Mouse (Mus musculus) stomach, postnatal 0 days (tissue): ENCODE measurements at regions not wholly inside any gene's neighbourhood (a gene's known extent, or its start where the extent isn't known, plus 50 kb on each side); places are given as distances from the start of the nearest gene placed in this dataset.

ENCODE experiments used
- ATAC-seq: fragments of 200-750 bp; cut with Nextera tagmentation; 2 replicates; pipeline ENCODE4 v1.8.0; 2017; ENCODE audit not compliant: low FRiP score, low TSS enrichment
- DNase-seq: peaks from one replicate; pipeline ENCODE4 v3.0.0-alpha.2; 2016; ENCODE audit warnings: low spot score
- H3K27ac ChIP-seq: fragments of 300-500 bp; sonication (generic); replicated peaks from 2 replicates; pipeline ENCODE4 v1.5.1; 2014; ENCODE audit warnings: mild to moderate bottlenecking, control low read depth
- H3K27me3 ChIP-seq: fragments of 300-500 bp; sonication (generic); 2 replicates; pipeline ENCODE4 v1.6.1; 2014; ENCODE audit warnings: low read length; ENCODE audit not compliant: control insufficient read depth, insufficient read depth
- H3K36me3 ChIP-seq: fragments of 300-500 bp; sonication (generic); 2 replicates; pipeline ENCODE4 v1.6.1; 2014; ENCODE audit warnings: low read length, mixed read lengths; ENCODE audit not compliant: control insufficient read depth, insufficient read depth
- H3K4me1 ChIP-seq: fragments of 300-500 bp; sonication (generic); replicated peaks from 2 replicates; pipeline ENCODE4 v1.6.1; 2014; ENCODE audit warnings: antibody characterized with exemption; ENCODE audit not compliant: control insufficient read depth, insufficient read depth
- H3K4me2 ChIP-seq: fragments of 300-500 bp; sonication (generic); replicated peaks from 2 replicates; pipeline ENCODE4 v1.6.1; 2014; ENCODE audit warnings: low read depth, mild to moderate bottlenecking, control low read depth, moderate library complexity
- H3K4me3 ChIP-seq: fragments of 300-500 bp; sonication (generic); 2 replicates; pipeline ENCODE4 v1.5.1; 2014; ENCODE audit warnings: low read depth, low read length, control low read depth
- H3K9ac ChIP-seq: fragments of 300-500 bp; sonication (generic); 2 replicates; pipeline ENCODE4 v1.6.1; 2014; ENCODE audit warnings: mild to moderate bottlenecking, low read length, control low read depth, mixed read lengths
- H3K9me3 ChIP-seq: fragments of 300-500 bp; sonication (generic); 2 replicates; pipeline ENCODE4 v1.6.1; 2016; ENCODE audit warnings: low read length; ENCODE audit not compliant: control insufficient read depth
- CTCF ChIP-seq: IDR thresholded peaks from 2 replicates; pipeline ENCODE4 v1.5.1; 2016; ENCODE audit warnings: antibody characterized with exemption, low read depth, mild to moderate bottlenecking, moderate library complexity
- EP300 ChIP-seq: optimal IDR thresholded peaks from 2 replicates; pipeline ENCODE3; 2016; ENCODE audit warnings: antibody characterized with exemption
- WGBS: fragments of 180-500 bp; shearing (Covaris S2); extraction: QIAGEN DNeasy Blood & Tissue Kit; methylation state at CpG from one replicate; pipeline ENCODE4 v1.1.7; 2014; 5-methylcytosine and 5-hydroxymethylcytosine counted together

DNA sequence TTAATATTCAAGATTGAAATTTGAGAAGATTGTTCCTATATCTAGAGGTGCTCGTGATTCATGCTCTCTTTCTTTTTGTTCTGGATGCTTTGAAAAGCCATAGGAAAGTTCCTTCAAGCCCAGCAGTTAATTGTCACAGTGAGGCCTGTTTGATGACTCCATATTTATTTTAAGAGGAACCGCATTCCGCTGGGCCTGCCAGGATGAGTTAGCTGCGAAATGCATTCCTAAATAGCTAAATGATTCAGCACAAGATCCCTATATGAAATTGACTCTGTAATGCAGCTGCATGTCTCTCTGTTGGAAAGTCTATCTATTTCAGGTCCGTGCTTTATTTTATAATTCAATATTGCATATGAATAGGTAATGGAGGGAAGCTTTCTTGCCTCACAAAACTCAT lies 511.9 kb upstream of the Adgra3 start:
- H3K27me3 ChIP-seq = no peaks in the 10 kb centered on the region
- H3K9ac ChIP-seq = no peak overlapping the region
- DNase-seq = no peak
- H3K36me3 ChIP-seq = no peaks in the 10 kb centered on the region
- no peak for ATAC-seq
- WGBS = 54% methylated on average over 5 of the region's 5 CpGs
- no peaks in the 10 kb centered on the region for H3K9me3 ChIP-seq
- no peaks in the 10 kb centered on the region for H3K4me1 ChIP-seq
- no peak overlapping the region for H3K4me3 ChIP-seq
- TF ChIP-seq CTCF (no peak), EP300 (no peak)
- H3K4me2 ChIP-seq = no peak overlapping the region
- no peak overlapping the region for H3K27ac ChIP-seq

DNA sequence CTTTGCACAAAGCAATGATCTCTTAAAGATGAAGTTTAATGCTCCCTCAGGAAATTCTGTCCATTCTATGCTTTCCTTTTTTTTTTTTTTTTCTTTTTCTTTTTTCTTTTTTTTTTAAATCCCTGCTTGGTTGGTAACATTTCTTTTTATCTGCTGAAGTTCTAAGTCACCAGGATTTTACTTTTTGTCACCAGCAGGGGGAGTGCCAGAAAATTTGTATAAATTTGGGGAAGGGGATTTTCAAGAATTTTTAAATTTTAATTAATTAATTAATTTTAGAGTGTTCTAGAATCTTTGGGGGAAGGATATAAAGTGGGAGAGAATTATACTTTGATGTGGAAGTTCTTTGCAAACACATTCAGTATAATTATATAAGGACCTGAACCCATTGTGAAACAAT lies 492.3 kb upstream of the Adgra3 start:
- Histone ChIP-seq H3K4me3 (no peak overlapping the region), H3K27ac (no peak overlapping the region), H3K9me3 (no peaks in the 10 kb centered on the region), H3K36me3 (no peaks in the 10 kb centered on the region), H3K9ac (no peak overlapping the region), H3K27me3 (no peaks in the 10 kb centered on the region), H3K4me2 (no peak overlapping the region), H3K4me1 (no peaks in the 10 kb centered on the region)
- TF ChIP-seq EP300 (no peak), CTCF (peak; percentile 32)
- no peak for DNase-seq
- no peak for ATAC-seq

DNA sequence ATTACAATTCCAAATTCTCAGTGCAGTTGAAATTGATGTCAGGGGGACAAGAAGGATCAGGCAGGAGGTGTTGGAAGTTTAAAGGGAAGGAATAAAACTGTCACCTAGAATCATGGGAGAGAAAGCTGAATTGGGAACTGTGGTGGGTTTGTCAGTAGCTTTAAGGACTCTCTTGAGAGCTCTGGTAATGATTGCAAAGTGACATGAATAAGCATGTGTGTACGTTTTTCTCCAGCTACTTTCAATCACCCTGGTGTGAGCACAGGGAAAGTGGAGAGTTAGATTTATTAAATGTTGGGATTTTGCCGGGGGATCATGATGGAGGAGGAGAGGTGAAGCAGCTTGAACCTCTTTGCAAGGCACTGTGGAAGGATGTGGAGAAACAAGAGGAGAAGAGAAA lies 453.7 kb upstream of the Adgra3 start:
- Histone ChIP-seq H3K9ac (no peak overlapping the region), H3K36me3 (no peaks in the 10 kb centered on the region), H3K27ac (no peak overlapping the region), H3K4me2 (no peak overlapping the region), H3K4me1 (no peaks in the 10 kb centered on the region), H3K9me3 (no peaks in the 10 kb centered on the region), H3K27me3 (no peaks in the 10 kb centered on the region), H3K4me3 (no peak overlapping the region)
- no peak for TF ChIP-seq CTCF
- no peak for TF ChIP-seq EP300
- no peak for ATAC-seq
- no peak for DNase-seq
- 50% methylated on average over 2 of the region's 2 CpGs for WGBS

DNA sequence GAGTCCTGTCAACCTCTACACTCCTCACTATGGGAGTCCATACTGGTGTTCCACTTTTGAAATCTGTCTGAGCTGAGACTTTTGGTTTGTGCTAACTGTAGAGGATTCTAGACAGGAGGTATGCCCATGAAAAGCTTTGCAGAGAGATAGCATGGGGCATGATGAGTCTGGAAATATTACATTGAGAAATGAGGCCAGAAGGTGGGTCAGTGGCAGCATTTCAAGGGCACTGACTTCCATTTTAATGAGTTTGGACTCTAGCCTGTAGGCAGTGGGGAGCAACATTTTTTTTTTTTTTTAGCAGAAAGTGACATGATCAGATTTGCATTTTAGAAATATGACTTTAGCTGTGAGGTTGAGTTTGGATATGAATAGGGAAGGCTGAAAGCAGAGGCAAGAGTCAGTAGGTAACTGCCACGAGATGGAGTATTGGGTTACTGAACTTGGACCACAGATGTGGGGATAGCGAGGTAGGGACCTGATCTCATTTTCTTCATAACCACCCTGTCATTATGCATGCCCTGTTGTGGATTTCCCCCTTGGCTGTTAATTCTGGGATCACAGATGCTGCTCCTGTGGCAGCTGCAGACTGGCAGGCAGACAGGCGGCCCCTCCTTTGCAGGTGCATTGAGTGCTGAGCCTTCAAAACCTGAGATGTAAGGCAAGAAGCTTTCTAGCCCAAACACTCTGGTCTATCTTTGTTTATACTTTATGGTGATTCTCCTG lies 451.1 kb upstream of the Adgra3 start:
- H3K4me2 ChIP-seq = no peak overlapping the region
- no peaks in the 10 kb centered on the region for H3K4me1 ChIP-seq
- H3K9me3 ChIP-seq = no peaks in the 10 kb centered on the region
- no peaks in the 10 kb centered on the region for H3K36me3 ChIP-seq
- no peaks in the 10 kb centered on the region for H3K27me3 ChIP-seq
- DNase-seq = no peak
- H3K4me3 ChIP-seq = no peak overlapping the region
- H3K27ac ChIP-seq = no peak overlapping the region
- ATAC-seq = no peak
- no peak for TF ChIP-seq CTCF
- no peak for TF ChIP-seq EP300
- 89% methylated on average over 3 of the region's 3 CpGs for WGBS
- H3K9ac ChIP-seq = no peak overlapping the region

GRCm38 (mm10) chr5:50490223-50490622 lies 431.4 kb upstream of the Adgra3 start:
- no peaks in the 10 kb centered on the region for H3K4me1 ChIP-seq
- H3K4me3 ChIP-seq = no peak overlapping the region
- WGBS = 69% methylated on average over 3 of the region's 3 CpGs
- DNase-seq (no peak), ATAC-seq (no peak)
- H3K9me3 ChIP-seq = no peaks in the 10 kb centered on the region
- no peak overlapping the region for H3K9ac ChIP-seq
- no peaks in the 10 kb centered on the region for H3K27me3 ChIP-seq
- TF ChIP-seq EP300 = no peak
- no peak for TF ChIP-seq CTCF
- H3K27ac ChIP-seq = no peak overlapping the region
- H3K36me3 ChIP-seq = no peaks in the 10 kb centered on the region
- no peak overlapping the region for H3K4me2 ChIP-seq

- DNase-seq (peak; percentile 51), ATAC-seq (no peak)
- H3K9ac ChIP-seq = no peak overlapping the region
- H3K4me3 ChIP-seq = no peak overlapping the region
- H3K27me3 ChIP-seq = no peaks in the 10 kb centered on the region
- no peak overlapping the region for H3K27ac ChIP-seq
- WGBS = 15% methylated on average over 3 of the region's 3 CpGs
- H3K36me3 ChIP-seq = no peaks in the 10 kb centered on the region
- no peaks in the 10 kb centered on the region for H3K4me1 ChIP-seq
- H3K4me2 ChIP-seq = no peak overlapping the region
- peak; percentile 80 for TF ChIP-seq CTCF
- no peak for TF ChIP-seq EP300
- no peaks in the 10 kb centered on the region for H3K9me3 ChIP-seq
Measured at GRCm38 (mm10) chr5:50476985-50477384, 418.2 kb upstream of the Adgra3 start.
